Mouse (Mus musculus): ENCODE data around the gene Tgm1. TPM values are rescaled to one million over a fixed set of nuclear protein-coding genes. Genes with fewer than 3 reads are reported as not detected.
A peak's percentile ranks its signal among the peaks of the same experiment; 100 is the strongest.

The Tgm1 gene
- polyA plus RNA-seq, 1 experiment from 2014 or later = 79.0 TPM

DNA sequence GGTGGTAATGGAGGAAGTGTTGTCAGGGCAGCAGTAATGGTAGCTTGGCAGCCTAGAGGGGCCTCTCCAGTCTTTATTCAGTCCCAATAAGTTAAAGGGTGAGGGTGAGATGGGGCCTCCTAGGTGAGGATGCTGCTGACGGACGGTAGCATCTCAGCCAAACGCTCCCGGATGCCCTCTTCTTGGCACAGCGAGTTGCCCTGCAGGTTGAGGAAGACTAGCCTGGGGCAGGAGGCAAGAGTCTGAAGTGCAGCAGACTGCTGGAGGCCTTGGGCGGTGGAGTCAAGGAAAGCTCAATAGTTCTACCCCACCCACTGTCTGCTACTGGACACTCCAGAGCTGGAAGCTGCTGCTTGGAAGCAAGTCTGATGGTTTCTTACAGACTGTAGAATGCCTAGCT is 2.5 kb upstream of the Tgm1 start:
- WGBS = 92% methylated on average over 6 of the region's 6 CpGs
- H3K9ac ChIP-seq (ENCODE audit: low read length) = no peak overlapping the region
- H3K9me3 ChIP-seq (ENCODE audit: control insufficient read depth, low read length) = no peaks in the 10 kb centered on the region
- H3K36me3 ChIP-seq (ENCODE audit: control insufficient read depth, insufficient read depth, low read length) = peaks cover 11% of the 10 kb centered on the region; the same call in 1 of the 2 replicates
- H3K4me2 ChIP-seq (replicated peaks; ENCODE audit: low read depth) = no peak overlapping the region
- H3K27me3 ChIP-seq (ENCODE audit: control insufficient read depth, insufficient read depth, low read length) = no peaks in the 10 kb centered on the region
- peaks cover 3% of the 10 kb centered on the region; the same call in 1 of the 2 replicates for H3K4me1 ChIP-seq (replicated peaks; ENCODE audit: control insufficient read depth, insufficient read depth)
- TF ChIP-seq CTCF (IDR thresholded peaks at IDR 0.05; ENCODE audit: low read depth) (no peak), EP300 (optimal IDR thresholded peaks at IDR 0.05) (no peak)
- H3K27ac ChIP-seq (replicated peaks) = peak overlapping the region; percentile 53; the same call in 1 of the 2 replicates
- DNase-seq (ENCODE audit: low spot score) = no peak
- ATAC-seq (ENCODE audit: low FRiP score, low TSS enrichment) = no peak
- H3K4me3 ChIP-seq (ENCODE audit: low read depth, low read length) = no peak overlapping the region

DNA sequence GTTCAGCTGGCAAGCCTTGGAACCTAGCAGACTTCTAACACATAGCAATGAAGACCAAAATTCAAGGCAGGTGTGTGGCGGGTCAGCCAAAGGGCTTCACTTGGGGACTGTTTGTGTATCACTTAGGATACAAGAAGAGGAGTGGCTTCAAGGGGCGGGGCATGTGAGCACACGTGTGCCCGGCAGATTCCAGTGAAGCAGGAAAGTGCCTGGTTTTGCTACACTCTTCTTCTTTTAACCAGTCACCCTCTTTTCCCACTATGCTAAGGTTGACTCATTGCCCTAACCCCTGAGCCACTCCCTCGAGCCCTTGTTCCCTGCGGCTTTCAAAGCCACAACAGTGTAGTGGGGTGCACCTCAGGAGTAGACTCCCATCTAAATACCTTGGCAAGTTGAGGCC is 1.2 kb upstream of the Tgm1 start:
- ATAC-seq (ENCODE audit: low FRiP score, low TSS enrichment) = peak; percentile 74
- Histone ChIP-seq H3K4me1 (replicated peaks; ENCODE audit: control insufficient read depth, insufficient read depth) (peaks cover 3% of the 10 kb centered on the region; the same call in 1 of the 2 replicates), H3K9me3 (ENCODE audit: control insufficient read depth, low read length) (no peaks in the 10 kb centered on the region), H3K27ac (replicated peaks) (peak overlapping the region; percentile 49; the same call in 1 of the 2 replicates), H3K9ac (ENCODE audit: low read length) (no peak overlapping the region), H3K27me3 (ENCODE audit: control insufficient read depth, insufficient read depth, low read length) (no peaks in the 10 kb centered on the region), H3K36me3 (ENCODE audit: control insufficient read depth, insufficient read depth, low read length) (peaks cover 11% of the 10 kb centered on the region; the same call in 1 of the 2 replicates), H3K4me3 (ENCODE audit: low read depth, low read length) (no peak overlapping the region), H3K4me2 (replicated peaks; ENCODE audit: low read depth) (no peak overlapping the region)
- 12% methylated on average over 6 of the region's 6 CpGs for WGBS
- TF ChIP-seq CTCF (IDR thresholded peaks at IDR 0.05; ENCODE audit: low read depth) = no peak
- no peak for TF ChIP-seq EP300 (optimal IDR thresholded peaks at IDR 0.05)
- peak; percentile 62 for DNase-seq (ENCODE audit: low spot score)

DNA sequence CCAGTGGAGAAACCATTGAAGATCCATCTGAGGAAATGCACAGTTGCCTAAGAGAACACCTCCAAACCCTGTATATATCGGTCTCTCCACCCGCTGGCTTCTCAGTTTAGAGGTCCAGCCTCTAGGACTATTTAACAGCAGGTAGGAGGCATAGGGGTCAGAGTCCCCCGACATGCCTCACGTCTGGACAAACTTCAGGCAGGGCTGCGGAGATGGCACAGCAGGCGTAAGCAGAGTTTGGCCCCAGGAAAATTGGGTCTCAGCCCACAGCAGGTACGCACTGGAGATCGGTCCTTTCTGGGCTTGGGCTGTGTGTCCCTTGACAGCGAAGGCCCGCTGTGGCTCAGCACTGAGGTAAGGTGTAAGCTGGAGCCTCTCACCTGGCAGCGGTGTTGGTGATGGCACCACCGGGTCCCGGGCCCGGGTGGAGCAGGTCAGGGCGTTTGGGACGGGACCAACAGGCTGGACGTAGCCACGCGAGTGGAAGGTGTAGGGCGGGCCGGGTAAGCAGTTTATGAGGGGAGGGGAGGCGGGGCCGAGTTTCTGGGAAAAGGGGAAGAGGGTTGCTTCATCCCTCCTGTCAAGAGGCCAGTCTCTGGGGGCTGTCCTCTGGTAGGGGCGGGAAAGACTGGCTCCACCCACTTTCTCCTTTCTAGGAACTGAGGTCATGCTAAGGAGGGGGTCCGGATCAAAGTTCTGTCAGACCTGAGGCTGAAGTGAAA is 558 bp downstream of the Tgm1 start:
- H3K4me3 ChIP-seq (ENCODE audit: low read depth, low read length) = peak overlapping the region; percentile 27
- no peaks in the 10 kb centered on the region for H3K27me3 ChIP-seq (ENCODE audit: control insufficient read depth, insufficient read depth, low read length)
- WGBS = 14% methylated on average over 25 of the region's 25 CpGs
- DNase-seq (ENCODE audit: low spot score) = peak; percentile 56
- peaks cover 3% of the 10 kb centered on the region; the same call in 1 of the 2 replicates for H3K36me3 ChIP-seq (ENCODE audit: control insufficient read depth, insufficient read depth, low read length)
- peak overlapping the region; percentile 73 for H3K27ac ChIP-seq (replicated peaks)
- TF ChIP-seq EP300 (optimal IDR thresholded peaks at IDR 0.05) (no peak), CTCF (IDR thresholded peaks at IDR 0.05; ENCODE audit: low read depth) (no peak)
- peak; percentile 24; the same call in 1 of the 2 replicates for ATAC-seq (ENCODE audit: low FRiP score, low TSS enrichment)
- peak overlapping the region; percentile 58 for H3K4me2 ChIP-seq (replicated peaks; ENCODE audit: low read depth)
- H3K9me3 ChIP-seq (ENCODE audit: control insufficient read depth, low read length) = no peaks in the 10 kb centered on the region
- peaks cover 3% of the 10 kb centered on the region; the same call in 1 of the 2 replicates for H3K4me1 ChIP-seq (replicated peaks; ENCODE audit: control insufficient read depth, insufficient read depth)
- H3K9ac ChIP-seq (ENCODE audit: low read length) = peak overlapping the region; percentile 58

DNA sequence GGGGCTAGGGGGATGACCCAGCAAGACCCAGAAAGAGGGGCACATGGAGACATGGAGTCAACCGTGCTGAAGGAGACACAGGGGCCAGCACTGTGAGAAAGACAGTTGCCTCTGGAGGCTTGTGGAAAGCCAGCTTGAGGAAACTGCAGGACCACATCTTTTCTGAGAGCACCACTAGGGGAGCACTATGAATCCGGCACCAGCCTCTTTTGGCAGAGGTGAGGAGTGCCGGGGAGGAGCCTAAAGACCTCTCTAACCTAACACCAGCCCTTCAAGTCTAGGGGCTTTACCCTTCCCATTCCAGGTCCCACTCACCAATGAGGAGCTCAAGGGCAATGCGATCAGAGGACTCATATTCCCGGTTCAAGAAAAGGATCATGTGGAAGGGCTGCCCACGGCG is 1.9 kb downstream of the Tgm1 start:
- no peaks in the 10 kb centered on the region for H3K9me3 ChIP-seq (ENCODE audit: control insufficient read depth, low read length)
- peaks cover 3% of the 10 kb centered on the region; the same call in 1 of the 2 replicates for H3K4me1 ChIP-seq (replicated peaks; ENCODE audit: control insufficient read depth, insufficient read depth)
- WGBS = 74% methylated on average over 7 of the region's 7 CpGs
- H3K27ac ChIP-seq (replicated peaks) = peak overlapping the region; percentile 73
- ATAC-seq (ENCODE audit: low FRiP score, low TSS enrichment) (no peak), DNase-seq (ENCODE audit: low spot score) (no peak)
- TF ChIP-seq EP300 (optimal IDR thresholded peaks at IDR 0.05) (no peak), CTCF (IDR thresholded peaks at IDR 0.05; ENCODE audit: low read depth) (peak; percentile 46)
- peak overlapping the region; percentile 58; the same call in 1 of the 2 replicates for H3K9ac ChIP-seq (ENCODE audit: low read length)
- 0 out of 2 replicates have a peak, but pooled peaks cover 3% of the 10 kb centered on the region for H3K36me3 ChIP-seq (ENCODE audit: control insufficient read depth, insufficient read depth, low read length)
- no peaks in the 10 kb centered on the region for H3K27me3 ChIP-seq (ENCODE audit: control insufficient read depth, insufficient read depth, low read length)
- H3K4me3 ChIP-seq (ENCODE audit: low read depth, low read length) = peak overlapping the region; percentile 27
- peak overlapping the region; percentile 58 for H3K4me2 ChIP-seq (replicated peaks; ENCODE audit: low read depth)

DNA sequence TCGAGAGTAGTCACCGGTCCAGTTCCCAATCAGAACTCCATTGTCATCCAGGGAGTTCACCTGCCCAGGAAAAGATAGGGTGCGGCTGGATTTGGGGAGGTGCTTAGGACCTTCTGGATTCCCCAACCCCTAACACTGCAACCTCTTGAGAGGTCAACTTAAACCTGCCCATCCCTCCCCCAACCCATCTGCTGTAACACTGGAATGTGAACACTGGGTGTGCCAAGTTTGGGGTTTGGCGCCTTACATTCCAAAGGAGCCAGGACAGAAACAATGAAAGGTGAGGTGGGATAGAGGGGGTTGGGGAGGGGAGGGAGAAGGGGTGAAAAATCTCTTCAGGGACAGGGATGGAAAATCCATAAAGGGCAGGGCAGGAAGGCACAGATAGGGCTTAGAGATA is 4.2 kb downstream of the Tgm1 start:
- no peak for ATAC-seq (ENCODE audit: low FRiP score, low TSS enrichment)
- H3K27ac ChIP-seq (replicated peaks) = peak overlapping the region; percentile 40; the same call in 1 of the 2 replicates
- no peaks in the 10 kb centered on the region for H3K9me3 ChIP-seq (ENCODE audit: control insufficient read depth, low read length)
- H3K4me3 ChIP-seq (ENCODE audit: low read depth, low read length) = no peak overlapping the region
- no peak for TF ChIP-seq EP300 (optimal IDR thresholded peaks at IDR 0.05)
- no peak for TF ChIP-seq CTCF (IDR thresholded peaks at IDR 0.05; ENCODE audit: low read depth)
- H3K9ac ChIP-seq (ENCODE audit: low read length) = no peak overlapping the region
- H3K27me3 ChIP-seq (ENCODE audit: control insufficient read depth, insufficient read depth, low read length) = no peaks in the 10 kb centered on the region
- WGBS = 58% methylated on average over 4 of the region's 4 CpGs
- H3K4me1 ChIP-seq (replicated peaks; ENCODE audit: control insufficient read depth, insufficient read depth) = peaks cover 3% of the 10 kb centered on the region; the same call in 1 of the 2 replicates
- no peak for DNase-seq (ENCODE audit: low spot score)
- 0 out of 2 replicates have a peak overlapping the region, but pooled peaks have one; percentile 11 for H3K4me2 ChIP-seq (replicated peaks; ENCODE audit: low read depth)
- H3K36me3 ChIP-seq (ENCODE audit: control insufficient read depth, insufficient read depth, low read length) = no peaks in the 10 kb centered on the region; the same call in 1 of the 2 replicates

DNA sequence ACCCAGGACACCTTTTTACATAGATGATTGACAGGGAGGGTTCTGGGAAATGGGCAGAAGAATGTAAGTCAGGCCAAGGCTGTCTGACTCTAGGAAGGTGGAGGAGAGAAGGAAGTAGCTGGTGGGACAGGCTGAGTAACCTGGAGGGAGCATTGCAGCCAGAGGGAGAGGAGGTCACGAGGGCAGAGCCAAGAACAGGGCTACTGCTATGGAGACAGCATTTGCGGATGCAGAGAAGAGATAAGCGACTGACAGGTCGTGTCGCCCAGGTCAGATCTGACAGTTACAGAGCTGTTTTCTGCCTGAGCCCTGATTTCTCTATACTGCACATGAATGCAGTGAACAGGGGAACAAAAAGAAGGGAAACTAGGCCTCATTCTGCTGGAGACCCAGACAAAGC is 6.3 kb downstream of the Tgm1 start:
- TF ChIP-seq CTCF (IDR thresholded peaks at IDR 0.05; ENCODE audit: low read depth) (no peak), EP300 (optimal IDR thresholded peaks at IDR 0.05) (no peak)

More for the DNA sequence above, 6.3 kb downstream of the Tgm1 start:
- ATAC-seq (ENCODE audit: low FRiP score, low TSS enrichment) (no peak), DNase-seq (ENCODE audit: low spot score) (no peak)
- H3K4me2 ChIP-seq (replicated peaks; ENCODE audit: low read depth) = no peak overlapping the region
- no peaks in the 10 kb centered on the region for H3K9me3 ChIP-seq (ENCODE audit: control insufficient read depth, low read length)
- no peaks in the 10 kb centered on the region for H3K27me3 ChIP-seq (ENCODE audit: control insufficient read depth, insufficient read depth, low read length)
- H3K4me3 ChIP-seq (ENCODE audit: low read depth, low read length) = no peak overlapping the region
- no peak overlapping the region for H3K27ac ChIP-seq (replicated peaks)
- 63% methylated on average over 5 of the region's 5 CpGs for WGBS
- 0 out of 2 replicates have a peak overlapping the region, but pooled peaks have one; percentile 14 for H3K9ac ChIP-seq (ENCODE audit: low read length)
- H3K4me1 ChIP-seq (replicated peaks; ENCODE audit: control insufficient read depth, insufficient read depth) = no peaks in the 10 kb centered on the region
- no peaks in the 10 kb centered on the region; the same call in 1 of the 2 replicates for H3K36me3 ChIP-seq (ENCODE audit: control insufficient read depth, insufficient read depth, low read length)
